Mouse (Mus musculus) left cerebral cortex, postnatal 14 days (tissue): ENCODE measurements at regions not wholly inside any gene's neighbourhood (a gene's known extent, or its start where the extent isn't known, plus 50 kb on each side); places are given as distances from the start of the nearest gene placed in this dataset.
A peak's percentile ranks its signal among the peaks of the same experiment; 100 is the strongest.

Source experiments
- DNase-seq, 2 experiments: peaks; one replicate each; pipeline ENCODE4 v3.0.0; 2021 to 2022; ENCODE audit warnings: low spot score in 2 of 2, mixed read lengths in 1 of 2
- intact Hi-C: fragments of 180-260 bp; cut with DNase I; formaldehyde crosslinking; loops from one replicate; pipeline ENCODE4 v1.15.1; 2025

- intact Hi-C loops, result no loop called here
- peak; percentile 19 to 63 for DNase-seq
These were observed 221.9 kb downstream of the 1700064H15Rik start for GRCm38 (mm10) chr3:19406351-19407151.

- intact Hi-C loops, result no loop called here
- DNase-seq, result no peak
These were observed 242.8 kb downstream of the 1700064H15Rik start for GRCm38 (mm10) chr3:19385675-19386074.

- intact Hi-C loops, result no loop called here
- no peak for DNase-seq
These were observed 259.5 kb downstream of the 1700064H15Rik start for GRCm38 (mm10) chr3:19368998-19369397.

- DNase-seq, result no peak
- intact Hi-C loops, result no loop called here
These were observed 260.7 kb downstream of the 1700064H15Rik start for GRCm38 (mm10) chr3:19367761-19368160.
